Mouse (Mus musculus) liver, embryonic 14.5 days (tissue): Measurements from ENCODE around the gene Rara.
A peak's percentile ranks its signal among the peaks of the same experiment; 100 is the strongest.

Experiments
- CTCF ChIP-seq: IDR thresholded peaks from 2 replicates; pipeline ENCODE4 v1.5.1; 2016; ENCODE audit warnings: antibody characterized with exemption, low read depth, control low read depth
- EP300 ChIP-seq: IDR thresholded peaks from 2 replicates; pipeline ENCODE4 v1.6.1; 2016; ENCODE audit warnings: antibody characterized with exemption, low read depth

- TF ChIP-seq CTCF (peak; percentile 68), EP300 (no peak)
Measured at GRCm38 (mm10) chr11:98933151-98933550, 5.5 kb downstream of the Rara start.
